Mouse (Mus musculus) heart, embryonic 14.5 days (tissue): ENCODE data around the gene Rab3gap1. TPM values are rescaled to one million over a fixed set of nuclear protein-coding genes. Genes with fewer than 3 reads are reported as not detected.

Experiments used
- ATAC-seq: fragments of 200-750 bp; cut with Nextera tagmentation; 2 replicates; pipeline ENCODE4 v1.8.0; 2017; ENCODE audit warnings: low read depth, moderate TSS enrichment; ENCODE audit not compliant: insufficient number of reproducible peaks, insufficient read depth, low FRiP score
- H3K27ac ChIP-seq, 2 experiments: fragments of 200-500 bp in 1 of 2; fragments of 300-500 bp in 1 of 2; sonication (generic) in 1 of 2; replicated peaks in 1 of 2; 2 replicates each; pipeline ENCODE4 v1.5.1; 2012 to 2014; ENCODE audit warnings: low read depth in 2 of 2, low read length in 2 of 2, control low read depth in 1 of 2, mild to moderate bottlenecking in 1 of 2, mixed read lengths in 1 of 2; ENCODE audit not compliant: control insufficient read depth in 1 of 2, insufficient read depth in 1 of 2
- H3K27me3 ChIP-seq: fragments of 300-500 bp; sonication (generic); 2 replicates; pipeline ENCODE4 v1.6.1; 2014; ENCODE audit warnings: mild to moderate bottlenecking, low read length, control low read depth; ENCODE audit not compliant: control insufficient read depth, insufficient read depth
- H3K36me3 ChIP-seq: fragments of 300-500 bp; sonication (generic); 2 replicates; pipeline ENCODE4 v1.6.1; 2014; ENCODE audit warnings: mild to moderate bottlenecking, control low read depth, low read length, mixed read lengths; ENCODE audit not compliant: control insufficient read depth, insufficient read depth
- H3K4me1 ChIP-seq, 2 experiments: fragments of 200-500 bp in 1 of 2; fragments of 300-500 bp in 1 of 2; sonication (generic) in 1 of 2; 2 replicates each; pipeline ENCODE4 v1.6.1; 2012 to 2014; ENCODE audit warnings: low read length in 2 of 2, control low read depth in 1 of 2, mixed read lengths in 1 of 2; ENCODE audit not compliant: control insufficient read depth in 2 of 2, insufficient read depth in 2 of 2
- H3K4me2 ChIP-seq: fragments of 300-500 bp; sonication (generic); 2 replicates; pipeline ENCODE4 v1.6.1; 2014; ENCODE audit warnings: mild to moderate bottlenecking, low read length
- H3K4me3 ChIP-seq, 2 experiments: fragments of 200-500 bp in 1 of 2; fragments of 300-500 bp in 1 of 2; sonication (generic) in 1 of 2; 2 replicates each; pipeline ENCODE4 v1.5.1; 2012 to 2014; ENCODE audit warnings: low read length in 2 of 2, mild to moderate bottlenecking in 2 of 2, control low read depth in 1 of 2, low read depth in 1 of 2, moderate library complexity in 1 of 2; ENCODE audit not compliant: control insufficient read depth in 1 of 2, insufficient read depth in 1 of 2
- H3K9ac ChIP-seq: fragments of 300-500 bp; sonication (generic); 2 replicates; pipeline ENCODE4 v1.6.1; 2014; ENCODE audit warnings: mild to moderate bottlenecking, low read length
- H3K9me3 ChIP-seq: fragments of 300-500 bp; sonication (generic); 2 replicates; pipeline ENCODE4 v1.6.1; 2016; ENCODE audit warnings: low read length, control low read depth; ENCODE audit not compliant: control insufficient read depth
- WGBS: fragments of 180-500 bp; shearing (Covaris S2); extraction: QIAGEN DNeasy Blood & Tissue Kit; methylation state at CpG from one replicate; pipeline ENCODE4 v1.1.7; 2014; 5-methylcytosine and 5-hydroxymethylcytosine counted together
- polyA plus RNA-seq: library from polyadenylated mRNA; unstranded; fragments of >200 nt; fragmentation: Nextera tagmentation; extraction: Ambion mirVana; gene quantifications from 2 replicates; pipeline ENCODE4 v1.2.1, GENCODE M21; 2014

The Rab3gap1 gene
- polyA plus RNA-seq = 29.7 and 30.1 TPM in 2 replicates

- peak; percentile 95 for ATAC-seq
- peak within 1 kb of the TSS; percentile 76 for H3K9ac ChIP-seq
- H3K4me1 ChIP-seq = peaks cover 0 to 7% of the 10 kb centered on the region in 2 experiments; a peak in 2 of 4 replicates
- H3K4me2 ChIP-seq = peak within 1 kb of the TSS; percentile 77
- no peaks in the 10 kb centered on the region for H3K9me3 ChIP-seq
- H3K36me3 ChIP-seq = peaks cover 17% of the 10 kb centered on the region
- WGBS = 11% methylated on average over 47 of the region's 47 CpGs
- no peaks in the 10 kb centered on the region for H3K27me3 ChIP-seq
- peak within 1 kb of the TSS; percentile 59 to 67 for H3K4me3 ChIP-seq
- H3K27ac ChIP-seq = peak within 1 kb of the TSS; percentile 80 to 81
Measured at GRCm38 (mm10) chr1:127868300-127869261, at the start of gene Rab3gap1. TSS of gene Rab3gap1 (plus strand) at chr1:127868773.

- H3K9ac ChIP-seq = no peak overlapping the region
- H3K4me1 ChIP-seq = no peaks in the 10 kb centered on the region
- no peaks in the 10 kb centered on the region for H3K36me3 ChIP-seq
- no peaks in the 10 kb centered on the region for H3K9me3 ChIP-seq
- H3K4me2 ChIP-seq = no peak overlapping the region
- no peak for ATAC-seq
- no peak overlapping the region for H3K27ac ChIP-seq
- H3K4me3 ChIP-seq = no peak overlapping the region
- WGBS = 15% methylated on average over 2 of the region's 2 CpGs
- no peaks in the 10 kb centered on the region for H3K27me3 ChIP-seq
Measured at GRCm38 (mm10) chr1:127827325-127827724, 41.2 kb upstream of the Rab3gap1 start.

- Histone ChIP-seq H3K4me3 (no peak overlapping the region), H3K9ac (no peak overlapping the region), H3K36me3 (no peaks in the 10 kb centered on the region), H3K27me3 (no peaks in the 10 kb centered on the region), H3K4me2 (no peak overlapping the region), H3K4me1 (0 out of 4 replicates have a peak, but pooled peaks cover 0 to 3% of the 10 kb centered on the region in 2 experiments), H3K9me3 (no peaks in the 10 kb centered on the region), H3K27ac (no peak overlapping the region)
- WGBS = 80% methylated on average over 13 of the region's 13 CpGs
- ATAC-seq = no peak
Measured at GRCm38 (mm10) chr1:127830215-127830921, 38.2 kb upstream of the Rab3gap1 start.

GRCm38 (mm10) chr1:127833714-127834113 is 34.9 kb upstream of the Rab3gap1 start:
- H3K4me1 ChIP-seq = peaks cover 3 to 7% of the 10 kb centered on the region in 2 experiments; a peak in 1 of 4 replicates
- no peaks in the 10 kb centered on the region for H3K36me3 ChIP-seq
- H3K27me3 ChIP-seq = no peaks in the 10 kb centered on the region
- no peak overlapping the region for H3K27ac ChIP-seq
- H3K9me3 ChIP-seq = no peaks in the 10 kb centered on the region
- no peak for ATAC-seq
- H3K4me2 ChIP-seq = no peak overlapping the region
- no peak overlapping the region for H3K9ac ChIP-seq
- WGBS = 57% methylated on average over 1 of the region's 2 CpGs
- no peak overlapping the region for H3K4me3 ChIP-seq

- H3K9me3 ChIP-seq = no peaks in the 10 kb centered on the region
- peaks cover 3 to 7% of the 10 kb centered on the region in 2 experiments; a peak in 1 of 4 replicates for H3K4me1 ChIP-seq
- no peak overlapping the region for H3K27ac ChIP-seq
- no peaks in the 10 kb centered on the region for H3K27me3 ChIP-seq
- no peak for ATAC-seq
- no peak overlapping the region for H3K9ac ChIP-seq
- H3K4me3 ChIP-seq = no peak overlapping the region
- H3K36me3 ChIP-seq = no peaks in the 10 kb centered on the region
- 33% methylated on average over 4 of the region's 4 CpGs for WGBS
- no peak overlapping the region for H3K4me2 ChIP-seq
Measured at GRCm38 (mm10) chr1:127834202-127834601, 34.4 kb upstream of the Rab3gap1 start.

- Histone ChIP-seq H3K9me3 (no peaks in the 10 kb centered on the region), H3K4me1 (peaks cover 3 to 7% of the 10 kb centered on the region in 2 experiments; a peak in 1 of 4 replicates), H3K36me3 (no peaks in the 10 kb centered on the region), H3K27me3 (no peaks in the 10 kb centered on the region), H3K27ac (peak overlapping the region in 1 of 2 experiments; percentile 31; a peak in 1 of 4 replicates), H3K4me2 (no peak overlapping the region), H3K4me3 (no peak overlapping the region), H3K9ac (no peak overlapping the region)
- 54% methylated on average over 4 of the region's 4 CpGs for WGBS
- ATAC-seq = no peak
Measured at GRCm38 (mm10) chr1:127836619-127837018, 32.0 kb upstream of the Rab3gap1 start.

- H3K4me2 ChIP-seq = no peak overlapping the region
- ATAC-seq = no peak
- WGBS = 49% methylated on average over 1 of the region's 1 CpGs
- no peak overlapping the region for H3K9ac ChIP-seq
- no peak overlapping the region for H3K27ac ChIP-seq
- H3K36me3 ChIP-seq = no peaks in the 10 kb centered on the region
- H3K27me3 ChIP-seq = no peaks in the 10 kb centered on the region
- no peaks in the 10 kb centered on the region for H3K9me3 ChIP-seq
- H3K4me1 ChIP-seq = peaks cover 3 to 7% of the 10 kb centered on the region in 2 experiments; a peak in 1 of 4 replicates
- H3K4me3 ChIP-seq = no peak overlapping the region
Measured at GRCm38 (mm10) chr1:127838602-127839001, 30.0 kb upstream of the Rab3gap1 start.
